Mouse (Mus musculus) liver, postnatal 0 days (tissue): ENCODE measurements around the gene Ern1. TPM values are rescaled to one million over a fixed set of nuclear protein-coding genes. Genes with fewer than 3 reads are reported as not detected.

Experiments
- ATAC-seq: fragments of 200-750 bp; cut with Nextera tagmentation; 2 replicates; pipeline ENCODE4 v1.8.0; 2017; ENCODE audit warnings: mild to moderate bottlenecking, moderate library complexity
- DNase-seq: peaks from one replicate; pipeline ENCODE4 v3.0.0-alpha.2; 2016
- H3K27ac ChIP-seq: fragments of 300-500 bp; sonication (generic); 2 replicates; pipeline ENCODE4 v1.5.1; 2014; ENCODE audit warnings: antibody characterized with exemption, moderate library complexity, mild to moderate bottlenecking, low read depth
- H3K27me3 ChIP-seq: fragments of 300-500 bp; sonication (generic); 2 replicates; pipeline ENCODE4 v1.6.1; 2014; ENCODE audit warnings: low read length, control low read depth, mixed read lengths; ENCODE audit not compliant: insufficient read depth
- H3K36me3 ChIP-seq: fragments of 300-500 bp; sonication (generic); replicated peaks from 2 replicates; pipeline ENCODE4 v1.6.1; 2014; ENCODE audit warnings: mild to moderate bottlenecking, control low read depth, low read length, moderate library complexity, mixed read lengths; ENCODE audit not compliant: insufficient read depth
- H3K4me1 ChIP-seq: fragments of 300-500 bp; sonication (generic); 2 replicates; pipeline ENCODE4 v1.6.1; 2014; ENCODE audit warnings: antibody characterized with exemption, mild to moderate bottlenecking, control low read depth; ENCODE audit not compliant: insufficient read depth
- H3K4me2 ChIP-seq: fragments of 300-500 bp; sonication (generic); 2 replicates; pipeline ENCODE4 v1.6.1; 2014; ENCODE audit warnings: low read depth, mild to moderate bottlenecking, low read length, moderate library complexity, mixed read lengths
- H3K4me3 ChIP-seq: fragments of 300-500 bp; sonication (generic); 2 replicates; pipeline ENCODE4 v1.5.1; 2014; ENCODE audit warnings: low read depth, low read length
- H3K9ac ChIP-seq: fragments of 300-500 bp; sonication (generic); replicated peaks from 2 replicates; pipeline ENCODE4 v1.6.1; 2014; ENCODE audit warnings: mild to moderate bottlenecking, moderate library complexity
- H3K9me3 ChIP-seq: fragments of 300-500 bp; sonication (generic); 2 replicates; pipeline ENCODE4 v1.6.1; 2016; ENCODE audit warnings: mild to moderate bottlenecking, control low read depth, low read length, mixed read lengths
- CTCF ChIP-seq: sonication (generic); IDR thresholded peaks from 2 replicates; pipeline ENCODE4 v1.5.1; 2016; ENCODE audit warnings: antibody characterized with exemption, low read depth
- EP300 ChIP-seq: IDR thresholded peaks from 2 replicates; pipeline ENCODE4 v1.6.1; 2016; ENCODE audit warnings: antibody characterized with exemption, low read depth, mild to moderate bottlenecking
- WGBS: fragments of 180-500 bp; shearing (Covaris S2); extraction: QIAGEN DNeasy Blood & Tissue Kit; methylation state at CpG from one replicate; pipeline ENCODE4 v1.1.7; 2014; ENCODE audit not compliant: insufficient replicate concordance; 5-methylcytosine and 5-hydroxymethylcytosine counted together
- polyA plus RNA-seq: library from polyadenylated mRNA; unstranded; fragments of >200 nt; fragmentation: Nextera tagmentation; extraction: Ambion mirVana; gene quantifications from 2 replicates; pipeline ENCODE4 v1.2.1, GENCODE M21; 2015

The Ern1 gene
- polyA plus RNA-seq, 1 experiment from 2014 or later = 2.9 TPM

DNA sequence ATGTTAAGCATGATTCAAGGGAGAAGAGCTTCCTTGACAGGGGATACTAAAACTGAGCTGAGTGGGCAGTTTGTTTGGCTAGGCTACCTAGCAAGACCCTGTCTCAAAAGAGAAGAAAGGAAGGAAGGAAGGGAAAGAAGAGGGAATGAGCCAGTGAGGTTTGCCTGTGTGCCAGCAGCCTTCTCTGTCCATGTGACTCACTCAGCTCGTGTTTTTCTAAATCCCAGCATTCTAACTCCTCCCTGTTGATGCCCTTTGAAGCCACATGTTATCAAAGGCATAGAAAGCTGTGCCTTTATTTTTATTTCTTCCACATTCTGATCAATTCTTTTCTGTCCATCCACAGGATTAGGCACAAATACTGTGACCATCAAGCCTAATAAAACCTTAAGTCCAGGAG lies 40.3 kb upstream of the Ern1 start:
- H3K9ac ChIP-seq = no peak overlapping the region
- H3K9me3 ChIP-seq = no peaks in the 10 kb centered on the region
- DNase-seq (no peak), ATAC-seq (no peak)
- peaks cover 11% of the 10 kb centered on the region for H3K4me1 ChIP-seq
- 35% methylated on average over 1 of the region's 1 CpGs for WGBS
- no peak overlapping the region for H3K27ac ChIP-seq
- H3K27me3 ChIP-seq = no peaks in the 10 kb centered on the region
- H3K4me3 ChIP-seq = no peak overlapping the region
- peaks cover 20% of the 10 kb centered on the region for H3K36me3 ChIP-seq
- no peak overlapping the region for H3K4me2 ChIP-seq
- TF ChIP-seq CTCF (no peak), EP300 (no peak)

- H3K36me3 ChIP-seq = peaks cover 19% of the 10 kb centered on the region
- H3K9ac ChIP-seq = no peak overlapping the region
- WGBS = 62% methylated on average over 10 of the region's 10 CpGs
- peaks cover 11% of the 10 kb centered on the region for H3K4me1 ChIP-seq
- no peaks in the 10 kb centered on the region for H3K9me3 ChIP-seq
- H3K4me3 ChIP-seq = no peak overlapping the region
- H3K4me2 ChIP-seq = no peak overlapping the region
- peak overlapping the region; percentile 44; the same call in 1 of the 2 replicates for H3K27ac ChIP-seq
- ATAC-seq (0 out of 2 replicates have a peak, but pooled peaks have one; percentile 29), DNase-seq (no peak)
- H3K27me3 ChIP-seq = no peaks in the 10 kb centered on the region
- TF ChIP-seq EP300 = no peak
- TF ChIP-seq CTCF = no peak
These were observed 39.6 kb upstream of the Ern1 start for GRCm38 (mm10) chr11:106527147-106527821.

DNA sequence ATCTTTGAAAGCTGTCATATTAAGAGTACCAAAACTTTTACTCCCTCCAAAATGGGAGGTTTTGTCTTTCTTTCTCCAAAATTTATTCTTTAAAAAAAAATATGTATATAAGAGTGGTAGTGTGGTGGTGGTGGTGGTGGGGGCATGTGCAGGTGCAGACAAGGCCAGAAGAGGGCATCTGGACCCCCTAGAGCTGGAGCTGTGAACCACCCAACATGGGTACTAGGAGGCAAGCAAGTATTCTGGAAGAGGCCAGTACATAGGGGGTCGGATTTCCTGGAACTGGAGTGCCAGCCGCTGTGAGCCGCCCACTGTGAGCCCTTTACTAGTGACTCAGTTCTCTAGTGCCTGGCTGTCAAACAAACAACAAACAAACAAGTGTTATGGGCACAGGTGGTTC lies 34.9 kb upstream of the Ern1 start:
- whole genome bisulfite sequencing = 62% methylated on average over 3 of the region's 3 CpGs
- H3K9me3 ChIP-seq = no peaks in the 10 kb centered on the region
- DNase-seq (no peak), ATAC-seq (no peak)
- H3K4me2 ChIP-seq = no peak overlapping the region
- H3K27me3 ChIP-seq = no peaks in the 10 kb centered on the region
- no peak overlapping the region for H3K27ac ChIP-seq
- H3K9ac ChIP-seq = no peak overlapping the region
- no peak for TF ChIP-seq EP300
- peak; percentile 37 for TF ChIP-seq CTCF
- no peak overlapping the region for H3K4me3 ChIP-seq
- H3K36me3 ChIP-seq = peaks cover 12% of the 10 kb centered on the region
- H3K4me1 ChIP-seq = peaks cover 2% of the 10 kb centered on the region; the same call in 1 of the 2 replicates

GRCm38 (mm10) chr11:106521612-106522011 lies 34.0 kb upstream of the Ern1 start:
- Histone ChIP-seq H3K27me3 (no peaks in the 10 kb centered on the region), H3K27ac (no peak overlapping the region), H3K4me3 (no peak overlapping the region), H3K4me2 (no peak overlapping the region), H3K4me1 (no peaks in the 10 kb centered on the region), H3K9ac (no peak overlapping the region), H3K36me3 (peaks cover 12% of the 10 kb centered on the region), H3K9me3 (no peaks in the 10 kb centered on the region)
- ATAC-seq = no peak
- WGBS = 65% methylated on average over 4 of the region's 4 CpGs
- DNase-seq = no peak
- TF ChIP-seq EP300 = no peak
- TF ChIP-seq CTCF = no peak

- H3K36me3 ChIP-seq = peaks cover 12% of the 10 kb centered on the region
- WGBS = 79% methylated on average over 3 of the region's 3 CpGs
- H3K4me2 ChIP-seq = no peak overlapping the region
- DNase-seq = no peak
- TF ChIP-seq CTCF (no peak), EP300 (no peak)
- no peak overlapping the region for H3K9ac ChIP-seq
- no peak overlapping the region for H3K27ac ChIP-seq
- no peaks in the 10 kb centered on the region for H3K4me1 ChIP-seq
- no peak for ATAC-seq
- no peaks in the 10 kb centered on the region for H3K27me3 ChIP-seq
- H3K9me3 ChIP-seq = no peaks in the 10 kb centered on the region
- H3K4me3 ChIP-seq = no peak overlapping the region
These were observed 32.8 kb upstream of the Ern1 start for GRCm38 (mm10) chr11:106520404-106520803.

DNA sequence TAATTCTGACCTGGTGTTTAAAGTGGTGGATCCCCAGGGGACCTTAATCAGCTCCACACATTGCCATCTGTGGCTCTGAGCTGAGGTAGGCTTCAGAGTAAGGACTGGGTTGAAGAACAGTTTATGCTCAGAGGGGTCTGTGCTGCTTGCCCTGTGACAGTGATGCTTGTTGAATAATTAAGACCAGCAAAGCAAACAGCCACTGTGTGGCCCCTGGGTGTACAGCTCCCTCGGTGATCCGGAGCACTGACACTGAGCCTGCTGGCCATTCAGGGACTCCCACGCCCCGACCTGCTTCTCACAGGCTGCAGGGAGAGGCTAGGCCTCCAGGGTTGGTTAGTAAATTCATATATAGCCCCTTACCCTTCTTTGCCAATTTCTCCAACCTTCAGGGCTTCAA lies 31.9 kb upstream of the Ern1 start:
- TF ChIP-seq CTCF = no peak
- peaks cover 12% of the 10 kb centered on the region; the same call in 1 of the 2 replicates for H3K36me3 ChIP-seq
- no peak for ATAC-seq
- H3K4me3 ChIP-seq = no peak overlapping the region
- H3K4me2 ChIP-seq = no peak overlapping the region
- H3K27me3 ChIP-seq = no peaks in the 10 kb centered on the region
- H3K27ac ChIP-seq = no peak overlapping the region
- peaks cover 4% of the 10 kb centered on the region for H3K4me1 ChIP-seq
- no peak for DNase-seq
- H3K9ac ChIP-seq = no peak overlapping the region
- no peaks in the 10 kb centered on the region for H3K9me3 ChIP-seq
- WGBS = 81% methylated on average over 4 of the region's 4 CpGs
